7 mouse cellular contexts compared by ENCODE assay signal in genomic region chr14:19709161-19709560, GRCm38 (mm10). TPM values are rescaled to one million over a fixed set of nuclear protein-coding genes. Genes with fewer than 3 reads are reported as not detected.
DNase-seq lines count a peak whose midpoint lies in the region; ATAC-seq and TF ChIP-seq lines count a peak whose summit lies in the region.

No protein-coding gene starts in this region.

- 10% methylated on average over 9 of the region's 9 CpGs for WGBS in hindbrain, postnatal 0 days
- WGBS in liver, embryonic 16.5 days (ENCODE audit: insufficient replicate concordance), result 53% methylated on average over 9 of the region's 9 CpGs

- TF ChIP-seq CTCF in brain, embryonic 14.5 days (IDR thresholded peaks at IDR 0.05; ENCODE audit: borderline replicate concordance, extremely low read depth, insufficient read depth, insufficient read length), result no peak
- TF ChIP-seq CTCF in hindbrain, postnatal 0 days (IDR thresholded peaks at IDR 0.05; ENCODE audit: low read depth), result no peak

- no peaks in the 10 kb centered on the region for H3K27me3 ChIP-seq in hindbrain, postnatal 0 days (ENCODE audit: insufficient read depth, low read length)
- no peaks in the 10 kb centered on the region for H3K27me3 ChIP-seq in liver, embryonic 16.5 days (ENCODE audit: control insufficient read depth, insufficient read depth, low read depth, low read length)

- no peak overlapping the region for H3K27ac ChIP-seq in hindbrain, postnatal 0 days
- no peak overlapping the region for H3K27ac ChIP-seq in liver, embryonic 16.5 days (ENCODE audit: low read length)

- no peaks in the 10 kb centered on the region for H3K36me3 ChIP-seq in hindbrain, postnatal 0 days (ENCODE audit: insufficient read depth, low read length)
- H3K36me3 ChIP-seq in liver, embryonic 16.5 days (ENCODE audit: control insufficient read depth, insufficient read depth), result no peaks in the 10 kb centered on the region

- TF ChIP-seq POLR2A in brain, embryonic 14.5 days (IDR thresholded peaks at IDR 0.05; ENCODE audit: borderline replicate concordance, extremely low read depth, insufficient read depth, insufficient read length, poor library complexity, severe bottlenecking), result no peak

- peak; percentile 46 for DNase-seq in R1 (ENCODE audit: low read depth, low spot score)
- DNase-seq in brain, embryonic 14.5 days (ENCODE audit: low read depth), result peak; percentile 51
- DNase-seq in hindbrain, postnatal 0 days (ENCODE audit: low spot score), result peak; percentile 38
- DNase-seq in adipocyte (ENCODE audit: low spot score), result no peak
- DNase-seq in frontal cortex, postnatal 14 days (ENCODE audit: low spot score in 2 of 2), result no peak
- DNase-seq in spleen, adult 12 weeks (ENCODE audit: low spot score), result no peak

- peaks cover 4% of the 10 kb centered on the region; the same call in 1 of the 2 replicates for H3K4me1 ChIP-seq in hindbrain, postnatal 0 days (ENCODE audit: insufficient read depth, low read length)
- H3K4me1 ChIP-seq in liver, embryonic 16.5 days (ENCODE audit: control insufficient read depth, low read depth, low read length), result peaks cover 6% of the 10 kb centered on the region

- peak overlapping the region; percentile 36 for H3K4me2 ChIP-seq in hindbrain, postnatal 0 days (ENCODE audit: low read depth, low read length)
- H3K4me2 ChIP-seq in liver, embryonic 16.5 days (ENCODE audit: low read depth, low read length), result peak overlapping the region; percentile 30

- no peaks in the 10 kb centered on the region for H3K9me3 ChIP-seq in hindbrain, postnatal 0 days (ENCODE audit: low read length)
- H3K9me3 ChIP-seq in liver, embryonic 16.5 days (replicated peaks; ENCODE audit: control insufficient read depth, low read length), result no peaks in the 10 kb centered on the region

- no peak overlapping the region for H3K4me3 ChIP-seq in hindbrain, postnatal 0 days (ENCODE audit: low read length)
- peak overlapping the region; percentile 30 for H3K4me3 ChIP-seq in liver, embryonic 16.5 days (ENCODE audit: low read depth, low read length)

- no peak overlapping the region for H3K9ac ChIP-seq in hindbrain, postnatal 0 days (replicated peaks; ENCODE audit: low read length)
- no peak overlapping the region for H3K9ac ChIP-seq in liver, embryonic 16.5 days (ENCODE audit: low read depth, low read length)

- no peak; the same call in 1 of the 2 replicates for ATAC-seq in hindbrain, postnatal 0 days
- ATAC-seq in liver, embryonic 16.5 days (ENCODE audit: low read depth), result peak; percentile 33; the same call in 1 of the 2 replicates

RNA-seq across cellular contexts. Expression of gene Nid2, which starts 41.9 kb away (rescaled TPM):
- polyA plus RNA-seq in brain, embryonic 14.5 days (2012; rRNA removed), result 13.8 and 33.2 TPM in 2 replicates
- 40.6 and 52.8 TPM in 2 replicates for total RNA-seq in hindbrain, postnatal 0 days (2014; rRNA removed)
- polyA plus RNA-seq in hindbrain, postnatal 0 days (2015; fragmentation: Nextera tagmentation; extraction: Ambion mirVana), result 22.5 and 25.5 TPM in 2 replicates
- polyA plus RNA-seq in liver, embryonic 16.5 days (2015; fragmentation: Nextera tagmentation; extraction: Ambion mirVana), result 14.3 and 16.1 TPM in 2 replicates

Comparison
In these comparisons a context has a peak if more than half of its experiments do, and no peak if none do; other contexts are left out.
1. DNase-seq: peak in R1 (single experiment), brain, embryonic 14.5 days (single experiment) and hindbrain, postnatal 0 days (single experiment); none in adipocyte (single experiment), frontal cortex, postnatal 14 days (0 of 2) and spleen, adult 12 weeks (single experiment).